Mouse (Mus musculus): ENCODE measurements around the gene Usp48.

Usp48 gene

DNA sequence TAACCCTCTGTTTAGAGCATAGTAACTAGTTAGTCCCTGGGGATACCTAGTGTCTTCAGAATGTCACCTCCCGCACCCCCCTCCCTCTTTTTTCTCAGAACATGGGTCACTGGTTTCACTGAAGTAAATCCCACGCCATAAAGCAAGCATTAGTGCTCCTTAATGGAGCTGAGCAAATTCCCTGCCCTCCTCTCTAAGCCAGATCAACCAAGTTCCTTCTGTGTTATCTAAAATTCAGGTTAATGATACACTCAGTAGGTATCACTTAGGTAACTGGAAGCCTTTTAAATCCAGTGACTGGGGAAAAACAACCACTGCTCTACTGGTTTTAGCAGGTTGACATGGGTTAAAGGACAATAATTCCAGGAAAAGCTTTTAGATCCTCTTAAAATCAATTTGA is 48.5 kb downstream of the Usp48 start:
- no peak for TF ChIP-seq GATA4 (IDR thresholded peaks at IDR 0.05; ENCODE audit: insufficient replicate concordance, low read length)

DNA sequence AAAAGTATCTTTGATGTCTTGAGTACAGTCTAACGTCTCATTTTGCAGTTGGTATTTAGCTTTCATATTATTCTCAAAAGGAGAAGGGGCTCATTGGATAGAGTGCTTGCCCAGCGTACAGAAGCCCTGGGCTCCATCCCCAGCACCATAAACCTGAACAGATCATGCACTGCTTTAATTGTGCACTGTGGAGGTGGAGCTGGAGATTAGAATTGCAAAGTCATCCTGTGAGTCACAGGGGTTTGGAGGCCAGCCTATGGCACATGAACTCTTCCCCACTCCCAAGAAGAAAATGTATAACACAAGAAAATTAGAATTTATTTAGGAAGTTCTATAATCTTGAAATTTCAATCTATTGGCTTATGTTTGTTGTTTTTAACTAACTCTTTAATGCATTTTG is 49.9 kb downstream of the Usp48 start:
- TF ChIP-seq GATA4 (IDR thresholded peaks at IDR 0.05; ENCODE audit: insufficient replicate concordance, low read length): no peak

DNA sequence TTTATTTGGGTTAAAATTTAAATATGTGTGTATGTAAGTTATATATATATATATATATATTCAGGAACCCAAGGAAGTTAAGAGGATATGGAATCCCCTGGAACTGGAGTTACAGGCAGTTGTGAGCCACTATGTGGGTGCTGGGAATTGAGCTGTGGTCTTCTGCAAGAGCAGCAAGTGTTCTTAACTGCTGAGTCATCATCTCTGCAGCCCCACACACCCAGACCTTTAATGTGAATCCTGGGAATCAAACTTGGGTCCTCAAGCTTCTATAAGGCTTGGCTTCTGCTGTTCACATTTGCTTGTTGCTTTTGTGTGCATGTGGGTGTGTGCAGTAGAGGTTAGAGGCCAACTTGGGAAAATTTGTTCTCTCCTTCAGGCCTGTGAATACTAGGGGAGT is 52.7 kb downstream of the Usp48 start:
- no peak for TF ChIP-seq GATA4 (IDR thresholded peaks at IDR 0.05; ENCODE audit: insufficient replicate concordance, low read length)

DNA sequence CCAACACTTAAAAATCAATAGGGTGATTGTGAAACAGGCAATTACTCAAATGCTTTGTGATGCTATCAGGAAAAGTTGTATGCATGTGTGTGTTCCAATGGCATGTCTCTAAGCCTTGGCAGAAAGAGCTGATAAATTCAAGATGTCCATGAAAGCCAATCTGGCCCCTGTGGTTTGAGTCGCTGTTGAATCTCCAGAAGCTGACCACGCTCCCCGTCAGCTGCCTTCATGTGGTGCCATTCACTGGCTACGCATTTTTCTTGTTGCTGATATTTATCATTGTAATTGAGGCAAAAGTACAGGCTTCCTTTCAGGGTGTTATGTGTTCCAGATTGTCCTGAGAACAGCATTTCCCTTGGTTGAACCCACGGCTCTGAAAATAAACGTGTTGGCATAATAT is 54.1 kb downstream of the Usp48 start:
- no peak for TF ChIP-seq GATA4 (IDR thresholded peaks at IDR 0.05; ENCODE audit: insufficient replicate concordance, low read length)

DNA sequence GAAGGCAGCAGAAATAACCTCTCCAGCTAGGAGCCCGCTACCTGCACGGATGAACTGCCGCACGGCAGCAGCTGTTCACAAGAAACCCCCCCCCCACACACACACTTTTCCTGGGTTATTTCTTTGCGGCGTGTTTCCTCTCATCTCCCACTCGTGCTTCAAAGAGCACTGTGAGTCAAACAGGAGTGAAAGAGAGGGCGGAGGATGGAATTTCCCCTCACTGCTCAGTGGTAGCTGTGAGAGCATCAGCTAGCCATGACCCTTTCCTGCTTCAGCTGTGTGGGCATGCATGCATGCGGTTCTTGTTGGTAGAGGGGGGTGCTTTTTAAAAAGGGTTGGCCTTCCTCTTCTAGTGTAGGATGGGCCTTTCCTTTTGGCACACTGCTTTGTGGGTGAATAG is 54.7 kb downstream of the Usp48 start:
- TF ChIP-seq GATA4 (IDR thresholded peaks at IDR 0.05; ENCODE audit: insufficient replicate concordance, low read length): no peak

DNA sequence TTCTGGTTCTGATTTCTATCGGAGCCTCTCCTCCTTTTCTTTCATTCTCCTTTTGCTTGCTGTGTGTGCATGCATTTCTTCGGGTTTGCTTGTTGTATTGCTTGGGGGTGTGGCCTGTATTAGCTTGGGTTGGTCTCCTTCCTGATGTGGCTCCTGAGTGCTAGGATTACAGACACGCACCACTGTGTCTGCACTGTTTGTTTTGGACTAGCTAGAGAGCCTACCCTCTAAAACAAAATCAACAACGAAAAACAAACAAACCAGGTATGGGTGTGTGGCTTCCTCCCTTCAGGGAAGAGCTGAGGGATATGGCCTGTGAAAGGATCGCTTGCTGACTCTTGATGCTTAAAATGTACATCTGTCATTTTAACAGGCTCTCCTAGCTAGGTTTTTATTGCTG is 57.4 kb downstream of the Usp48 start:
- no peak for TF ChIP-seq GATA4 (IDR thresholded peaks at IDR 0.05; ENCODE audit: insufficient replicate concordance, low read length)

DNA sequence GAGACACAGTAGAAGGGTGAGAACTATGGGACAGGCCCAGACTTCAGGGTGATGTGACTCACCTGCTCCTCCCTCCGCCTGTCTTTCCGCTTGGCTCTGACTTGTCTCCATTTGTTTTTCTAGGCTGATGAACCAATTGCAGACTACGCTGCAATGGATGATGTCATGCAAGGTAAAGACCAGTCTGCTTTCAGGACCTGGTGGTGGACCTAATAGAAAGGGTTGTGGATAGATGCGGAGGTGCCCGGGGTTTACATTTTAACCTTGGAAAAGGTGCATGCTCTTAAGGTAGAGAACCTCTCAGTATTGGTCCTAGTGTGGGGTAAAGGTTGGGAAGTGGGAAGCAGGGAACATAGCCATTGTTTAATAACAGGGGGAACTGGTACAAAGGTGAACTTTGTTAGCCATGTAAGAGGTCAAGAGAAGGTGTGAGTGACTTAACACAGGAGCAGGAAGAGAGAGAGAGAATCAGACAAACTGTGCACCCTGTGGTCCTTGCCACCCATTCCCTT is 59.3 kb downstream of the Usp48 start:
- no peak for TF ChIP-seq GATA4 (IDR thresholded peaks at IDR 0.05; ENCODE audit: insufficient replicate concordance, low read length)

DNA sequence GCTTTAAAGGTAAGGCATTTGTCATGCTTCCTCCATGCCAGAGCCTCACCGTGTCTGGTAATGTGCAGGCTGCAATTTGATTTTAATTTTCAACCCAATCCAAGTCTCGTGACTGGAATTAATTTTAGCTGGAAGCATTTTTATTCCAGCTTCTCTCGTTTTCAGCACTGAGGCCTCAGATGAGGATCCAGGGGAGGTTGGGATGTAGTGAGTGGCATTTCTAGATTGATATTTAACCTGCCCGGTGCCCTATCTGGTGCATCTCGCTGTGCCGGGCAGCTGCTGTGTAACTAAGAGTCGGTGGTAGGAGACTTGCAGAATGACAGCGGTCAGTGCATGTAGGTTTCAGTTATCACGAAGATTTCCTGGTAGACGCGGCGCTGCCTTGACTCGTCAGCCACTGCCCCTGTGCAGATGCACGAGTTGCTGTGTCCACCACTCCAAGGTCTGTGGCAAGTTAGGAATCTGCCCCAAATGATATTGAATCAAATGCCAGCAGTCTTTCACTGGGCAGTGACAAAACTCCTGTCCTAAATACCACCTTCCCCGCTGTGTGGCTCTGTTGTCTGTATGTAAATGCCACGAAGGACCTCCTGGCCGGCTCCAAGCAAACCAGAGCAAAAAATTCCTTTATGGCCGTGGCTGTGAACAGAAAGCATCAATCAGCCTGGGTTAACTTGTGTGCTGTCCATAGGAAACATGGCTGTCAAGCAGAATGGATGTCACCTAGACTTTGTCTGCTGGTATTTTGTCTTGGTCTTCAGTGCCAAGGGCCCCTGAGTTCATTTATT is 61.9 kb downstream of the Usp48 start:
- TF ChIP-seq GATA4 (IDR thresholded peaks at IDR 0.05; ENCODE audit: insufficient replicate concordance, low read length): no peak

DNA sequence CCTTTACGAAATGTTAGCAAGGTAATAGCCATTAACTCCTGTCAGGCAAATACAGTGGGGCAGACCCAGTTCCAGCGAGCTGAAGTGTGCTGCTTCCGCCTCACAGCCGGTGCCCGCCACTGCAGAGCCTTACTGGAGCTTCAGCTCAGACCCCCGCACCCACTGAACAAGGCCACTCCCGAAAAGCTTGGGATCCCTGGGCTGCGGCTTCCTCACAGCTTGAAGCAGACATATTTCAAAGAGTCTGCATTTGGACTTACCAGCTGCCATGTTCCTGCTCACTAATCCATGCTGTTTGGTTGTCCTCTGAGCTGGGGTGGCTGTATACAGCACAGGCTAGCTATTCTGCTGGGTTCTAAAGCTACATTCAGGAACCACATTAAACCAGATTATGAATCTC is 64.1 kb downstream of the Usp48 start:
- no peak for TF ChIP-seq GATA4 (IDR thresholded peaks at IDR 0.05; ENCODE audit: insufficient replicate concordance, low read length)

DNA sequence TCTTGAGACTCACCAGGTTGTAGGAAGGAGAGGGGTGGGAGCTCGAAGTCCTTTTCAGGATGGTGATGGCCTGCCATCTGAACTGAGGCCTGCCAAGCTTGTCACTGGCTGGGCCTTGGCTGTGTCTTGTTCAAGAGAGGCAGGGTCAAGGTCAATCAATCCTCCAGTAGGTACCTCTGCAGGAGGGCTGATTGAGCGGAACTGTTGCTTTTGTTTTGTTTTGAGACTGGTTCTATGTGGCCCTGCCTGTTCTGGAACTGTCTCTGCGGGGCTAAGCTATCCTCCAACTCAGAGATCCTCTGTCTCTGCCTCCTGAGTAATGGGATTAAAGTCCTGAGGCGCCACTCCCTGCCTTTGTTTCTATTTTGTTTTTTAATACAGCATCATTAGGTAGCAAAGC is 66.0 kb downstream of the Usp48 start:
- TF ChIP-seq GATA4 (IDR thresholded peaks at IDR 0.05; ENCODE audit: insufficient replicate concordance, low read length): no peak

DNA sequence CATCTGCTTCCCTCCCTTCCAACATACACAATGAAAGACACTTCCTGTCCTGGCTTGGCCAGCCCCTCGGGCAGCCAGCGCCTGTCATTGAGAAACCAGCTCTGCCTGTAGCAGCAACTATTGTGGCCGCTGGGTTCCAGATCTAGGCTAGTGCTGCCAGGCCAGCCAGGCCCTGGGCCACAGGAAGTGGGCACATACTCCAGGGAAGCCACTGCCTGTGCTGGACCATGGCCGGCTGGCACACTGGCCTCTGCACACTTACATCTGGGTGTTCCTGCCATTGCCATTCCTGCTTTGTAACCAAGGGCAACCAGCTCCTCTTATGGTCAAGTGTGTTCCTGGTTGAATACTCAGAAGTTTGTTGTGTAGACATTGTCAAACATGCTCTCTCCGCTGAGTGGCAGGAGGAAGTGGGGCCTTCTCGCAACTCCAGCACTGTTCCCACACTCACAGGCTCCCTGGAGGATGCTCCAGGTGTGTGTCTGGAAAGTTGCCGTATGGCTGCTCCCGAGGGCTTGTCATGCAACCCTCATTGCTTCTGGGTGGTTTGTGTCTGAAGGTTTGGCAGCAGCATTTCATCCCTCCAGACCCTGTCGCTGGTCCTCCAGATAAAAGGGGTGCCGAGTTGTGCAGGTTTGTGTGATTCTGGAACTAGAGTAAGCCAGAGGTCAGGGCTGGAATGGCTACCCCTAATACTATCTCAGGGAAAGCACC is 67.0 kb downstream of the Usp48 start:
- TF ChIP-seq GATA4 (IDR thresholded peaks at IDR 0.05; ENCODE audit: insufficient replicate concordance, low read length): no peak

DNA sequence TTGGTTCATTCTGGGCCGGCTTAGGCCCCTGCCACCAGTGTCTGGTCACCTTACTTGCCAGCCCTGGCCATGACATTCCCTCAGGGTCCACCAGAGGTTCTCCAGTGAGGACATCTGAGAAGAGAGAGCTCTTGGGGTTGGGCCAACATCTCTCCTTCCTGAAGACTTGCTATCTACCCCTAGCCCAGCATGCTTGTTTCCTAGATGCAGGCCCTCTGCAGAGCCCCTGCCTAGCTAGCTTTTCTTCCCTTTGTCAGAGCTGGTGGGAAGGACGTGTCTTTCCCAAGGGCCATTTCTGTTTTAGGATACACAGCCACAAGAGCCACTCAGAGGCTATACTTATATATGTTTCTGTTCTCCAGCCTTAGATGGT is 67.5 kb downstream of the Usp48 start:
- TF ChIP-seq GATA4 (IDR thresholded peaks at IDR 0.05; ENCODE audit: insufficient replicate concordance, low read length): no peak

DNA sequence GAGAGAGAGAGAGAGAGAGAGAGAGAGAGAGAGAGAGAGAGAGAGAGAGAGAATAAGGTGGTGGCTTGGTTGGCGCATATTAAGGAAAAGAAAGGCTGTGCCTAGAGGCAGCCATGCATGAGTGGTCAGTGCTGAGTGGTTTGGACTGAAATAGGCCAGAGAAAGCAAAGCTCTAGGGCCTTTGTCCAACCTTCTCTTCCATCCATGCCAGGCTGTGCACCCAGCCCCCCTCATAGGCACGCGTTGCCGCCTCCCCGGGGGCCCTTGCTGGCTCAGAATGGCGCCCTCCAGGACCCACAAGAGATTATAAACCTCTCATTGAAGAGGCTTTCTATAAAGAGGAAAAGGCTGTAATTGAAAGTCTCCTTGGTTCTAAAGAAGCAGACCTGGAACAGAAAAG is 68.0 kb downstream of the Usp48 start:
- no peak for TF ChIP-seq GATA4 (IDR thresholded peaks at IDR 0.05; ENCODE audit: insufficient replicate concordance, low read length)

DNA sequence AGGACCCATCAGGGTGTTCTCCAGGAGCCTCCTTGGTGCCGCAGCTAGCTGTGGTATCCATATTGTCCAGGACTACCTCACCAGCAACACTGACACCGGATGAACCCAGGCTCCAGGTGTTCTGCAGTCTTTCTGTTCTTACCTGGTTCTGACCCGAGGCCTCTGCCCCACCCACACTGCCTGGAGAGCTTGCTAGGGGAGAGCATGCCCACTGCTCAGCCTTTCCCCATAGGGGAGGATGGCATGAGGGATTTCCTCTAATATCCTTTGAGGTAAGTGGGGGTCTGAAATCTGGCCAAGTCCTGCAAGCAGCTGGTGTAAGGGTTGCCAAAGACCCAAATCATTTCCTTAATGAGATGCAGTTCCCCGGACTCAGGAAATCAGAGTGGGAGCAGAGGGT is 69.9 kb downstream of the Usp48 start:
- no peak for TF ChIP-seq GATA4 (IDR thresholded peaks at IDR 0.05; ENCODE audit: insufficient replicate concordance, low read length)

DNA sequence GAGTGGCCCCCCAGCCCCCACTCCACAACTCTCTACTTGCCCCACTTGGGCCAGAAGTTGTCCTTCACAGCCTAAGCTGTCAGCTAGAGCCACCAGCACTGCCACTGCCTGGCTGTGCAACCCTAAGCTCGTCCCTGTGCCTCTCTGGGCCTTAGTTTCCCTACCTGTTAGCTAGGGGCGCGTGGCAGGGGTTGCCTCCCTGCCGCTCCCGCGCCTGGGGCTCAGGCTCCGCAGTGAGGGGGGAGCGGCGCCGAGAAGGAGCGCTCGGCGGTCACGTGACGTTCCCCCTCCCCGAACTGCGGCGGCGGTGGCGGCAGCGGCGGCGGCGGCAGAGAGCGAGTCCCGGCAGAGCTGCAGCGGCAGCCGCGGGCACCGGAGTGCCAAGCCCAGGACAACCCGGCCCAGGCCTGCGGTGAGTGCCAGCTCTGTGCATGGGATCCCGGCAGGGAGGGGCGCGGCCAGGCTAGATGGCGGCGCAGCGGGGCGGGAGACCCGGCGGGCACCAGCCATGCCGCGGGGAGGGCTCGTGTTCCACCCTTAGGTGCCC is 71.0 kb downstream of the Usp48 start, which contains the start of gene Rap1gap:
TSS of gene Rap1gap (plus strand) at position 294 of the 547 bp plus-strand sequence.
- TF ChIP-seq GATA4 (IDR thresholded peaks at IDR 0.05; ENCODE audit: insufficient replicate concordance, low read length): no peak
